Mouse (Mus musculus) c-Kit-positive CD71-positive TER-119-negative erythroid progenitor cells, embryonic 14.5 days (primary cell): ENCODE data around the gene Erbb4.

Experiments used
- DNase-seq: peaks from one replicate; pipeline ENCODE4 v3.0.0-alpha.2; 2013; ENCODE audit warnings: low read depth

Erbb4 gene

GRCm38 (mm10) chr1:68517820-68518219, 590.0 kb downstream of the Erbb4 start:
- no peak for DNase-seq

- no peak for DNase-seq
Observed at GRCm38 (mm10) chr1:68503873-68504272, 604.0 kb downstream of the Erbb4 start.

- DNase-seq: no peak
Observed at GRCm38 (mm10) chr1:68501561-68501960, 606.3 kb downstream of the Erbb4 start.

- DNase-seq: no peak
Observed at GRCm38 (mm10) chr1:68466390-68466960, 641.4 kb downstream of the Erbb4 start.

- no peak for DNase-seq
Observed at GRCm38 (mm10) chr1:68451274-68451673, 656.6 kb downstream of the Erbb4 start.

GRCm38 (mm10) chr1:68424336-68424983, 683.4 kb downstream of the Erbb4 start:
- DNase-seq: no peak

- DNase-seq: no peak
Observed at GRCm38 (mm10) chr1:68401204-68401603, 706.7 kb downstream of the Erbb4 start.

- no peak for DNase-seq
Observed at GRCm38 (mm10) chr1:68371531-68371930, 736.3 kb downstream of the Erbb4 start.

GRCm38 (mm10) chr1:68333714-68334113, 774.1 kb downstream of the Erbb4 start:
- DNase-seq: no peak

- no peak for DNase-seq
Observed at GRCm38 (mm10) chr1:68305813-68306212, 802.0 kb downstream of the Erbb4 start.

- no peak for DNase-seq
Observed at GRCm38 (mm10) chr1:68284443-68284842, 823.4 kb downstream of the Erbb4 start.

GRCm38 (mm10) chr1:68275819-68276218, 832.0 kb downstream of the Erbb4 start:
- DNase-seq: no peak

GRCm38 (mm10) chr1:68178580-68178979, 929.3 kb downstream of the Erbb4 start:
- DNase-seq: no peak

GRCm38 (mm10) chr1:68155253-68155652, 952.6 kb downstream of the Erbb4 start:
- DNase-seq: no peak

GRCm38 (mm10) chr1:68150572-68150971, 957.3 kb downstream of the Erbb4 start:
- no peak for DNase-seq

GRCm38 (mm10) chr1:68142562-68143350, 965.1 kb downstream of the Erbb4 start:
- DNase-seq: no peak

GRCm38 (mm10) chr1:68134943-68135342, 972.9 kb downstream of the Erbb4 start:
- no peak for DNase-seq

GRCm38 (mm10) chr1:68134450-68134849, 973.4 kb downstream of the Erbb4 start:
- no peak for DNase-seq

- DNase-seq: no peak
Observed at GRCm38 (mm10) chr1:68123541-68123940, 984.3 kb downstream of the Erbb4 start.

- no peak for DNase-seq
Observed at GRCm38 (mm10) chr1:68120364-68120763, 987.5 kb downstream of the Erbb4 start.

- DNase-seq: no peak
Observed at GRCm38 (mm10) chr1:68115721-68116120, 992.1 kb downstream of the Erbb4 start.

- DNase-seq: no peak
Observed at GRCm38 (mm10) chr1:68106543-68106860, 1001.4 kb downstream of the Erbb4 start.

- no peak for DNase-seq
Observed at GRCm38 (mm10) chr1:68105834-68106542, 1001.9 kb downstream of the Erbb4 start.
